Mouse (Mus musculus): ENCODE measurements around the gene Adgrg3.

The Adgrg3 gene

GRCm38 (mm10) chr8:95017451-95017850 lies at the start of gene Adgrg3:
Gene Adgrg3, plus strand, starts transcription at chr8:95017692.
- DNase-seq, result no peak

DNA sequence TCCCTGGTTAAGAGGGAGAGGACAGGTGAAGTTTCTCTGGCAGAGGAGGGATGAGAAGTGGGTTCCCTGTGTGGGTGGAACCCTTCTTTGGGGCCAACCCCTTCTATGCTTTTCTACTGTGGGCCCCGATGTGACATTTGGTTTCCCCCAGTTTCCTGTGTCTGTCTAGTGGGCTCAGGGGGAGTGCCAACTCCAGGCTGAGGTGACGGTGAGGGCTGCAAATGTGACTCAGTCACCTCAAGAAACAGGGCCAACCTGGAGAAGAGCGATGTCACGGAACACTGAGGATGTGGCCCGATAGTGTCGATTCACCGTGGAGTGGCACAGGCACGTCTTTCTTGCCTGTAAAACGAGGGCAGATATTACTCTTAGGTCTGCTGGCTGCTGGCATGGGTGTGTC lies 44.2 kb upstream of the Adgrg3 start:
- DNase-seq, result no peak

- no peak for DNase-seq
Observed at GRCm38 (mm10) chr8:94973786-94974185, 43.7 kb upstream of the Adgrg3 start.

DNA sequence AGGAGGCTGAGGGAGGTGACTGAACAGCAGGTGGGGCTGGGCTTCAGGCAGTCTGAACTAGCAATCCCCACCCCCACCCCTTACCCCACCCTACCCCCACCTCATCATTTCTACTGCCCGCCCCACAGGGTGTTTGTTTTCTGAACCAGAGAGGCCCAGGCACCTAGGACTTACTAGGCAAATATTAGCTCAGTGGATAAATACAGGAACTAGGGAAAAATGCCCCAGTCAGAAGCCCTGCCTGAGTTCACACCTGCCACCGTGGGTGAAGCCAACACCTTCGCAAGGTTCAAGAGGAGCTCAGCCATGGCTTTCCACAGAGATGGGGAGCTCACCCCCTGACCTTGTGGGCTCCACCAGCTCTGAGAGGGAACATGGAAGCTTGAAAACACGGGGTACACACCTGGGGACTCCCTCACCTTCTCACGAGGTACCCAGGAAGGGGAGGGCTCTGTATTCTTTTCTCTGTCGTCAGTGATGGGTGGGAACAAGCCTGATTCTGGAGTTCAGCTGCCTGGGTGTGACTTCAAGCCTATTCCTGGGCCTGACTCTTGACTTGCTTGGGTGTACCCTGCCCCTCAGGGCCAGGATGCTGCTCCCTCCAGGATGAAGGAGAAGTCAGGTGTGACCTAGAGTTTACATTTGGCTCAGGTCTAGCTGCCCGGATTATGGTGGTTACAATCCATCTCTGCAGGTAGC lies 42.9 kb upstream of the Adgrg3 start, which contains the start of gene Adgrg1:
TSS of gene Adgrg1 (plus strand) at position 285 of the 699 bp plus-strand sequence.
- no peak for DNase-seq

- no peak for DNase-seq
Observed at GRCm38 (mm10) chr8:94976651-94977417, 40.7 kb upstream of the Adgrg3 start.

DNA sequence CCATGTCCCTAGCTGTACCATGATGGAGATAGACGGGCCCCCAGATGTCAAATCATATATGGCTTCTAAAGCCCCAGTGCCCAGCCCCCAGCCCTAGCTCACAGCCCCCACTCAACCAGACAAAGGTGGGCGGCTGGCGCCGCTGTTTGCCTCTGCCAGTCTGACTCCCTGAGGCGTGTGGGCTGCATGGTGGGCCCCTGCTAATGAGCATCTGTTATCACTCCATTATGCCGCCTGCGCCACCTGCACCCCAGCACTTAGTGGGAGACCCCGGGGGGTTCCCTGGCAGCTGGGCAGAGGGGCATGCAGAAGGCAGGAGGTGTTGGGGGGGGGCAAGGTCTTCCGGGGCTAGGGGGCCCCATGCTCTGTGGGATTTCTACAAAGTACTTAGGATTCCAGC lies 39.4 kb upstream of the Adgrg3 start:
- peak; percentile 29 for DNase-seq

- DNase-seq, result no peak
Observed at GRCm38 (mm10) chr8:94978593-94979319, 38.7 kb upstream of the Adgrg3 start.

- DNase-seq, result no peak
Observed at GRCm38 (mm10) chr8:94980176-94980575, 37.3 kb upstream of the Adgrg3 start.

DNA sequence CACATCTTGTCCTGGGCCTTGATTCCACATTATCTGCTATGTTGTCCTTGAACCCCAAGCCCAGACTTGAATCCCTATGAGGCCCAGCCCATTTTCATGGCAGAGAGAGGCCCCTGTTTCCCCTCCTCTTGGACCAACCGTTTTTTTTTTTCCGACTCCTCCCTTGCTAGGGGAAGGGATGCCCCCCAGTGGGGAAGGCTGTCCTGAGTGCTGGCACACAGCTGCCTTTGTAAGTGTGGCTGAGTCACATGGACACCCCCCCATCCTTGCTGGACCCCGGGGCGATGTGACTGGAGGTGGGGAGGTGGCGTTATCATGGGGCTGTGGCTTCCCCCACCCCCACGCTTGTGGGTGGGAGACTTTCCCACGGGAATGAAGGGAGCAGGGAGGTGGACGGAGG lies 36.5 kb upstream of the Adgrg3 start:
- DNase-seq, result no peak

DNA sequence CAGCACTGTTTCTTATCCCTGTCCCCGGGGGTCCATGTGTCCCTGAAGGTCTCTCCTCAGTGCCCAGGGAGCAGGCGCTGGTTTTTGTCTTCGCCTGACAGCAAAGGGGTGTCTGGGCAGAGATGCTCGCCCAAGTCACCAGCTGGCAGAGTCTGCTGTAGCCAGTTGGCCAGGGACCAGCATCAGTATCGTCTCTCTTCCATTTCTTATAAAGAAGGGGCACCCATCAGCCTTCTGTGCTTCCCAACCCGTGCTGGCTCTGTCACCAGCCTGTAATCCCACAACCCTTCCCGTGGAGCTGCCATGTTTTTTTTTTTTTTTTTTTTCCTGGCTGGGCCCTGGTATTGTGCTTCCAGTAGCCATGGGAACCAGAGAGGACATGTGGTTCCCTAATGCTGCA lies 35.6 kb upstream of the Adgrg3 start:
- DNase-seq, result no peak

- DNase-seq, result no peak
Observed at GRCm38 (mm10) chr8:94983146-94983545, 34.3 kb upstream of the Adgrg3 start.

DNA sequence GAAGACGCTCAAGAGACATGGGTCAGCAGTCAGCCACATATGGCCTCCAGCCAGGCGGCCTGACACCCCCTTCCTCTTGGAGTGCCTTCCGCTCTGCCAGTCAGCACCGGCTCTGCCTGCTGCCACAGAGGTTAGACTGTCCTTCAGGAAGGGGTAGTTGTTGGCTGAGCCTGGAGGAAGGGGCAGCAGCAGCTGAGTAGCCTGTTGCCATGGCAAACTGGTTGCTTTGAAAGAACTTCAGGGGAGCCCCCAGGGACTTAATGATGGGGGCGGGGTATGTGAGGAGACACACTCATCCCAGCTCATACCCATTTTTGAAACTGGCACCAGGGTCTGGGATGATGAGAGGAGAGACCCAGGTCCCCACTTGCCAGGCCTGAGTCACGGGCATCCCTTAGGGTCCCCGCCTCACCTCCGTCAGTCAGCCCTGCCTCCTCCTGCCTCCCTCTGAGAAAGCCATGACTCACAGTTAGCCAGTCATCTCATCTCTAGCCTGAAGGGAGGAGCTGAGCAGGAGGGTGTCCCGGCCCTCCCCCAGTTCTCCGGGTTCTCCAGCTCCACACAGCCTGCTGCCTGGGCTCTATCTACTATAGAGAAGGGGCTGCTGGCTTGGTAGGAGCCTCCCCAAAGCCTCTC lies 33.5 kb upstream of the Adgrg3 start:
- DNase-seq, result peak; percentile 78

DNA sequence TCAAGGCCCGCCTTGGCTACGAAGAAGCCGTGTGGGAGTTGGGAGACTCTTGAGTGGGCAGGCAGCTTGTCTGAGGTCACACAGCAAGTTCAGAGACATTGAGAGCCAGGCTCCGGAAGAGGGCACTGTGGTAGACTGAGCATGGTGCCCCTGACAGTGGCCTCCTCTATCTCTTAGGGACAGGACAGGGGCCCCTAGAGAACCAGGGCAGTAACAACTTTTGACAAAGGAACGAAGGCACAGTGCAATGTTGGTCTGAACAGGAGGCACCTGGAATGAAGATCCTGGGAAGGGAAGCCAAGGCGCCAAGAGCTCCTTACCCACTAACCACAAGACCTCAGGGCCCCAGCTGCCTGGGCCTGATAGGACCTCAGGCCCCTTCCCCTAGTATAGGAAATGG lies 32.5 kb upstream of the Adgrg3 start:
- DNase-seq, result no peak

DNA sequence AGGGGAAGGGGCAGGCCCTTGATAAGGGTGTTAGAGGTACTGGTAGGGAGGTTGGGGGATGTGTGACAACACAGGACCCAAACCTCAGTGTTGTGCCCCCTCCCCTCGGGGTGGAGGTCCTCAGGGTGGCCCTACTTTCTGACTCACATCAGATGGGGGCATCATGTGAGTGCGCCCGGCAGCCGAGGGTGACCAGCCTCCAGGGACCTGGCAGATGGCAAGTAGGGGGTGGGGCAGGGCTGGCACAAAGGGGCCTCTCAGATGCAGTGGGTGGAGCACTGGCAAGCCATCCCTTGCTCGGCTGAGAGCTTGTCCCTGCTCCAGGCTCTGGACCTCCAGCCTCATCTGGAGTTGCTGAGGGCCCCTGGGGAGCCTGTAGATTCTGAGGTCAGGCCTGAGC lies 30.8 kb upstream of the Adgrg3 start:
- DNase-seq, result peak; percentile 66

- DNase-seq, result no peak
Observed at GRCm38 (mm10) chr8:94987553-94987952, 29.9 kb upstream of the Adgrg3 start.

DNA sequence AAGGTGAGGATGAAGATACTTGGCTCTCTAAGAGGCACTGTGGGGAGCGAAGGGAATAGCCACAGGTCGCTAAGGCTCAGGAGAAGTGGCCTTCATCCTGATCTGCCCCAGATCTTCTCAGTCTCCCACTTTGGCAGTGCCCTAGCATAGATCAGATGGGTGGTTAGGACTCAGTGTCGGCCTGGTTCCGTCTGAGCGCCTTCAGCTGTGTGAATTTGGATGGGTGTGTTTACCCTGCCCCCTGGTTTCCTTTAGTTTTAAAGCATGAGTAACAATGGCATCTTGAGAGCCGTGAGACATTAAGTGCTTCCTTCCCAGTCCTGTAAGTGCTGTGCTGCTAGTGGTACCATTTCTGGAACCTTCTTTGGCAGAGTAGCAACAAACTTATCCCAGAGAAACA lies 28.9 kb upstream of the Adgrg3 start:
- no peak for DNase-seq

DNA sequence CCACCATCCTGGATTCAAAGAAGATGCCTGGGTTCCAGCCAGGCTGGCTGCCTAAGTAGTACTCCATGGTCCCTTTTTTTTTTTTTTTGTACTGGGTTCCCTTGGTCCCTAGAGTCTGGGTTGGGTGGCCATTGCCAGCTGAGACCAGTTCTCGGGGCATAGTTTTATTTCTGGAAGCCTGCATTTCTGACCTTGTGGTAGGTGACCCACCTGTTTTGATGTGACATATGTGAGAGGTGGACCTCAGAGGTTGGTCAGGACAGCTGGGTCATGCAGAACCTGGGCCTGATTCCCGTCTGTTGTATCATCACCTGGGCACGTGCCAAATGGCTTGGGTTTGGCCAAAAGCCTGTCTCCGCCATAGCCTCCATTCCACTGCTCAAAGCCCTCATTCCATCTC lies 27.8 kb upstream of the Adgrg3 start:
- no peak for DNase-seq

GRCm38 (mm10) chr8:94990598-94991453 lies 26.7 kb upstream of the Adgrg3 start:
- DNase-seq, result no peak

DNA sequence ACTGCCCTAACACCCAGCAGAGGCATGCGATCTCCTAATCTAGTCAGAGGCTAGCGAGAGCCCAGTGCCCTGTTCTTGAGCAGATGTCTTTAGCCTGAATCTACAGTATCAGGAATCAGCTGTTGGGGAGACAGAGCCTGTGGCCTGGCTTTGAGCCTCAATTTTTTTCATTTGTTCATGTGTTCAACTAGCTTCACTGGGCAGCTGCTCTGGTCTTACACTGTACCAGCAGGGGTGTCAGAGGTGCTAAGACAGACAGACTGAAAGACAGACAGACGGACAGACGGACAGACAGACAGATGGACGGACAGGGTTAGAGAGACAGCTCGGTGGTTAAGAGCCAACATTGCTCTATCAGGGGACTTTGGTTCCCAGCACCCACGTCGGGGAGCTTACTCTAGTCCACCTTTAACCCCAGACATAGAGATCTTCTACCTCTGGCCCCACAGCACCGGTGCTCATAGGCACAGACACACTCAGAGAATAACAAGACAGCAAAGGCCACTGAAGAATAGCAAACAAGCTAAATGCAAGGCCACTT lies 26.0 kb upstream of the Adgrg3 start:
- DNase-seq, result no peak

DNA sequence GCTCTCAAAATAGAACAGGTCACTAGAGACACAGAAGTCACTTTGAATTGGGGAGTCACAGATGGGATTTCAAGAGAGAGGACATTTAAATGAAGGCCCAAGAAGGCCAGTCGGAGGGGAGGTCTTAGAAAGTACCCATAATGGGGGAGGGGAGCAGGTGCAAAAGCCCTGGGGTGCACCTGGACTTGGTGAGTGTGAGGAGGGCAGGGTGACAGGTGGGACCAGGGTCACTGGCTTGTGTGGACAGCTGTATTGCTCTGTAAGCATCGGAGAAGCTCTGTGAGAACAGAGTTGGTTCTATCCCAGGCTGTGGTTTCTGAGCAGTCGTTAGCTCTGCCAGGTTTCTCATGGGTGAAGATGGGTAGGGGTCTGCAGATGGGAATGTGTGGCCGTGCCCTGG lies 25.5 kb upstream of the Adgrg3 start:
- DNase-seq, result no peak

GRCm38 (mm10) chr8:94992534-94992933 lies 25.0 kb upstream of the Adgrg3 start:
- DNase-seq, result peak; percentile 75

All from right cerebral cortex, adult 18-20 months (tissue).